Mouse (Mus musculus): ENCODE measurements around the gene Pakap.
A peak's percentile ranks its signal among the peaks of the same experiment; 100 is the strongest.

The Pakap gene

GRCm38 (mm10) chr4:57626921-57627320 is 58.9 kb downstream of the Pakap start:
- no peak for DNase-seq (ENCODE audit: low spot score)

- no peak for DNase-seq (ENCODE audit: low spot score)
Measured at GRCm38 (mm10) chr4:57632386-57632785, 64.4 kb downstream of the Pakap start.

DNA sequence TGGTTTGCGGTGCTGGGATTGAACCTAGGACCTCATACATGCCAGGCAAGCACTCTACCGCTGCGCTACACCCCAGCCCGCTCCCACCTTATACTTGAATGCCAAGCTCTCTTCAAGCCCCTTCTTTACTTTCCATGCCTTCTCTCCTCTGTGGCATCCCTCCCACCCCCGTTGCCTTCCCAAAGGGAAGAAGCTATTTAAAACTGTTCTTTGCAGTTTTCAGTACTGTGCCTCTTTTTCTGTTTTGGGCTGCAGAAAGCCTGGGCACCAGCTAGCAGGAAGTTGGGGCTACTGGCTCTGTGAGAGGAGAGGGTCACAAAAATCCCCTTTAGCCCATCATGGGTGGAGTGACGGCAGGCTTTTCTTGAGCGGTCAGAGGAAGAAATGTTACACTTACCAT is 65.1 kb downstream of the Pakap start:
- DNase-seq (ENCODE audit: low spot score), result no peak

GRCm38 (mm10) chr4:57634956-57635355 is 67.0 kb downstream of the Pakap start:
- DNase-seq (ENCODE audit: low spot score), result no peak

DNA sequence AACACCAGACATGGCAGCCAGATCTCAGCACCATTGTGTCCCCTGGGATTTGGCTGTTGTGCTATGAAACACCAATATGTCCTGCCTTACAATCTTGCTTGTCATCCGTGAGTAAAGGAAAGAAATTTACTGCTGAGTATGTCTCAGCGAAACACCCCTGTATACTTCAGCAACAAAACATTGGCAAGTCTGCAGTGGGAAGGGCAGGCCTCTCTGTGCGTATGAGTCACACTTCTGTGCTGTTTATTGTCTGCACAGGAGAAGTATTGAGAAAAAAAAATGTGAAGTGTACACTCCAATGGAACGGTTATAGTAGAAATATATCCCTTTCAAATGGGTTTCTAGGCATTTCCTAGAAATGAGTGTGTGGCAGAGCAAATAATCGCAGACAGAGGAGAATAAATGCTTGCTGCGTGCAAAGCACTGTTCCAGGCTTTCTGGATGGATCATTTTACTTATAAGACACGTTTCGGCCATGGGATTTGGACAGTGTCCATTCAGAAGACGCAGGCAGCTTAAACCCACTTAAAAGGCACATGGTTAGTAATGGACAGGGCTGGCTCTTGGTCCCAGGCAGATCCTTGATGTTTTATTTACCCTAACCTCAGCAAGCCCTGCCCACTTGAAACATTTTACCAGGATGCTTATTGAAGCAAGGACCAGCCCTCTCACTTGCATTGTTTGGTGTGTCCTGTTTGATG is 69.0 kb downstream of the Pakap start:
- peak; percentile 28 for DNase-seq (ENCODE audit: low spot score)

DNA sequence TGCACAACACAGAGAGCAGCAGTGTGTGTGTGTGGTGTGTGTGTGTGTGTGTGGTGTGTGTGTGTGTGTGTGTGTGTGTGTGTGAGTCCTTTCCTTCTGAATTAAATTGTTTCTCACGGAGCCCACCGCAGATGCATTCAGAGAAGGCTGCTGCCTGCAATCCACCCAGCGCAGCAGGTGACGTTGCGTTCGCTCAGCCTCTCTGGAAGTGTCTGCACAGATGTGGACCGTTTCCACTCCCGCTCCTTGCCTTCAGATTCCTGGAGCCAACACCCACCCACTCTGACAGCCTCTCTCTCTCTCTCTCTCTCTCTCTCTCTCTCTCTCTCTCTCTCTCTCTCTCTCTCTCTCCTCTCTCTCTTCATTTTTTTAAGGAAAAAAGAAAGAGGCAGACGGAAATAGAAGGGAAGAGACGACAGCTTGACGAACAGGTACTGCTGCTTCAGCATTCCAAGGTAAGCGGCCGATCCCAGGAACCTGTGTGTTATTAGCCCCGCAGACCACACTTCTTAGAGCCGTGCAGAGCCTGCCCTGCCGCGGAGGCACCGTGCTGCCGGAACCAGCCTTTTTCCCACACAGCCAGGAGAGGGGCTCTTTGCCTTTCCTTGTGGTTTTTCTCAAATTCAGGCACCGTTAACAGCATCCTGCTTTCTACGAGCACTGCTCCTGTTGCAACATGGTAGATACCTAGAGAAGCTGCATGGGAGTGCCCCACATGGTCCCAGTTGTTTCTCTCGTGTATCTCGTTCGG is 69.8 kb downstream of the Pakap start:
- peak; percentile 8 for DNase-seq (ENCODE audit: low spot score)

GRCm38 (mm10) chr4:57638941-57639340 is 71.0 kb downstream of the Pakap start:
- no peak for DNase-seq (ENCODE audit: low spot score)

DNA sequence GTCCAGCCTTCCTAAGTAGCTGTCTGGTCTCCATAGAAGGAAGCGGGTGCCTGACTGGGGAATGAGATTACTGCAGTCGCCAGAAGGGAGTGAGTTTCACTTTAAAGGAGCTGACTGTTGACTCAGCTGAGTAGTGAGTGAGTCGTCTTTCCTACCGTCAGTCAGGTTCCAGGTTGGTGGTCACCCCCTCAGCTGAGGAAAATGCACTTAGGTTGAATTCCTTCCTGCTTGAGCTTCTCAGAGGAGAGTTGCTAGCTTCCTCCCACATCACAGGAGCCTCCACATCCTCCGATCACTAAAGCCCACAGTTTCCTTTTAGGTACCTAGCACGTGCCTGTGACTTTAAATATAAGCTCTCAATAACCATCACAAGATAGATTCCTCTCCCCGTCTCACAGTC is 72.2 kb downstream of the Pakap start:
- DNase-seq (ENCODE audit: low spot score), result no peak

DNA sequence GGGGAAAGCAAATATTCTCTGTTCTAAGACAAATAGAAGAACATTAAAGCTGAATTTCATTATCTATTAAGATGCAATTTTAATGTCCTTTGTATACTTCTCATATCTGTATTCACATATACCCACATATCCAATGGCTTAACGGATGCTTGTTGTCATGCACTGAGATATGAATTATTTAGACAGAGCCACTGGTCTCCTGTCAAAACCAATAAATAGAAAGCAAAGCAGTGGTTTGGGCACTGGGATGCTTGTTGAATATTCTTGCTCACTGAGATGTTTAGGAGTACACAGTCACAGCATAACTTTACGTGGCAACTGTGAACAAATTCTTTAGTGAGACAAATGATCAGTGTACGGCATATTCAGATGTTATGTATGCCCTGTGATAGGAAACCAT is 73.0 kb downstream of the Pakap start:
- no peak for DNase-seq (ENCODE audit: low spot score)

- DNase-seq (ENCODE audit: low spot score), result no peak
Measured at GRCm38 (mm10) chr4:57650994-57651393, 83.0 kb downstream of the Pakap start.

DNA sequence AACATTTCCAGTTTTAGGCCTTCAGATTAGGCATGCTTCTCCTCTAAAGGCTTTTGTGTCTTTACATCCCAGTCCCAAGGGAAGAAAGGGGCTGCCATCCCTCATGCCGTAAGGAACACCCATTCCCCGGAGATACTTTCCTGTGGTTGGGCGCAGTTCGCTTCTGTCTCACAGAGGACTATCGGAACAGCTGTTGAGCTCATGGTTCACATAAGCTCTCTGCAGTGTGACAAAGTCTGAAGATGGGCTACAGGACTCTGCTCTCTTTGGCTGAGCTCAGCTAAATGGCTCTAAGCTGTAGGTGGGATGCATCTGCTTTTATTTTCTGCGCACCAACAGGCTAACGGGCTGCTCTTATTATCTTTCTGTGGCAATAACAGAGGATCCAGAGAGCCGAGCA is 83.6 kb downstream of the Pakap start:
- no peak for DNase-seq (ENCODE audit: low spot score)

DNA sequence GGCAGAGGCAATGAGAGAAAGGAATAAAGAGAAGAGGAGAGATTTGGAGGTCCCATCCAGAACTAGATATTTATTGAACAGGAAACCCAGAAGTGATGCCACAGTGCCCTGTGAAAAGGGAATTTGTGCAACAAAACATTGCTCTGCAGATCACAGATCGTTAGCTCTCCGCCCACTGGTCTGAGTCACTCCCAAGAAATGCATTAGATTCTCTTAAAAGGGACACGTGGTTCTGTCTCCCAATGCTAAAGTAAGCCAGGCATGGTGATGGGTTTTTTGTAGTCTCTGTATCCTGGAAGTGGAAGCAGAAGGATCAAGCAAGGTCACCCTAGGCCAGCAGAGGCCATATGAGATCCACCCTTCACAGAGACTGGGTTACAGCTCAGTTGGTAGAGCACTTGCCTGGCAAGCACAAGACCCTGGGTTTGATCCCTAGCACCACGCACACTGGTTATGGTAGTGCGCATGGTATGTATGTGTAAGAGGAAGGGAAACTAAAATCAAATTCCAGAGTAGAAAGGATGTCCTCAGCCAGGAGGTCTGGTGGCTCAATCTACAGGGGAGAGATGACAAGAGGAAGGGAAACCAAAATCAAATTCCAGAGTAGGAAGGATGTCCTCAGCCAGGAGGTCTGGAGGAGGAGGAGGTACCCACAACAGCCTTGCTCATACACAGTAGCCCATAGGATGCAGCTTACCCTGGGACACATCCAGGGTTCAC is 84.4 kb downstream of the Pakap start:
- peak; percentile 16 for DNase-seq (ENCODE audit: low spot score)

- DNase-seq (ENCODE audit: low spot score), result no peak
Measured at GRCm38 (mm10) chr4:57655966-57656365, 88.0 kb downstream of the Pakap start.

DNA sequence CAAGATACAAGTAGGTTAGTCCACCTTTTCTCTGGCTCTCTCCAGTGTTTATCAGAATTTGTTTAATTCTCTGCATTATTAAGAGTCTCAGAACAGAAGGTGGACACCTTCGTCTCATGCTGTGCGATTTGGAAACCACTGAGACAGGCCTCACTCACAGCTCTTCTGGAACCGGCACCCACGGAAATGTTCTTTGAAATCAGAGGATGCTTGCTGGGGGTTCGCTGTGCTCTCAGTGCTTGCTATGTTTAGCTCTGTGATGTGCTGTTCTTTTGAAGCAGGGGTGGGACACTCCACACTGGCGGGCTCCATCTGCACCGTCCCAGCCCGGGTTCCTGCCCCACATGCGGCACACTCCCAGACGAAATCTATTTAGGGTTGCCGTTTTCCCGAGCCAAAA is 88.4 kb downstream of the Pakap start:
- no peak for DNase-seq (ENCODE audit: low spot score)

GRCm38 (mm10) chr4:57656861-57657260 is 88.9 kb downstream of the Pakap start:
- no peak for DNase-seq (ENCODE audit: low spot score)

- no peak for DNase-seq (ENCODE audit: low spot score)
Measured at GRCm38 (mm10) chr4:57660470-57660869, 92.5 kb downstream of the Pakap start.

- DNase-seq (ENCODE audit: low spot score), result no peak
Measured at GRCm38 (mm10) chr4:57666101-57666500, 98.1 kb downstream of the Pakap start.

DNA sequence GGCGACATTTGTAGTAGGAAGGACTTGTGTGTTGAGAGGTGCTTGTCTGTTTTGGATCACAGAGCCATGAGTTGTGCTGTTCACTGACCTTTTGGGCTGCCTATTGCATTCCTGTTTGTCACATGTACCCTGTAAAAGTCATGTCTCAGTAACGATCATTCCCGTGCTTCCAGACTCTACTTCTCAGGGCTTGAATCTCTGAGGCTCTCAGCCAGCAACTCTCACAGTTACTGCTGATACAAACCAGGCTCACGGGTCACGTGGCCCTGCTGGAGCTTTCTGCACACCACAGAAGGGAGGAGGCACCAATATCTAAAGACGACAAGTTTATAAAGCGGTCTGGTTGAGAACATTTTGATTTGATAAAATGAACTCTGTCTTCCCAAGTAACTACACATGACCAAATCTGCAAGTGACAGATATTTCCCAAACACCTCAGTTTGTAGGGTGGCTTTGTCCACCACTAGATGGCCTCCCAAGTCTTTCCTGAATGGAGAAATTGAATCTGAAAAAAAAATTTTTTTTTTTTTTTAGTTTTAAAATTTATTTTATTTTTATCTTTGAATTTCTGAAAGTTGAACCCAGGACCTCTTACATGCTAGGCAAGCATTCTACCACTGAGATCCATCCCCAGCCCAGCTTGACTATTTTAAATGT is 103.0 kb downstream of the Pakap start:
- DNase-seq (ENCODE audit: low spot score), result peak; percentile 70

DNA sequence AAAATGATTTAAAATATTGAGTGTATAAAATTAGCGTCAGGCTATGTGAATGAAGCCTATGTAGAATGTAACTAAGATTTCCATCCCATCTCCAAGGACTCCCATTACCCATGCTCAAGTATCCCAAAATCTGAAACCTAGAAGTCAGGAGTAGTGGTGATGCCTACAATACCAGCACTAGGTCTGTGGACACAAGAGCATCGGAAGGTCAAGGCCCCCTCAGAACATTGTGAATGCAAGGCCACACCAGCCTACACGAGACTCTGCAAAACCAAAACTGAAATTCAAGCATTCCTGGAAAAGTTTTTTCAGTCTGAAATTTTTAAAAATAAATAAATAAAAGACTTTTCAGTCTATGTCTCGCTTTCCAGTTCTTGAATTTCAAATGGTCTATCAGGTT is 104.6 kb downstream of the Pakap start:
- no peak for DNase-seq (ENCODE audit: low spot score)

- DNase-seq (ENCODE audit: low spot score), result peak; percentile 90
Measured at GRCm38 (mm10) chr4:57672996-57673906, 105.3 kb downstream of the Pakap start.

- no peak for DNase-seq (ENCODE audit: low spot score)
Measured at GRCm38 (mm10) chr4:57674351-57674750, 106.4 kb downstream of the Pakap start.

All from urinary bladder, postnatal 14 days (tissue).